Mouse (Mus musculus) MEL (cell line): ENCODE data around the gene Gm379. TPM values are rescaled to one million over a fixed set of nuclear protein-coding genes. Genes with fewer than 3 reads are reported as not detected.
A peak's percentile ranks its signal among the peaks of the same experiment; 100 is the strongest.

Source experiments
- DNase-seq: peaks from one replicate; pipeline ENCODE4 v3.0.0; 2011; ENCODE audit warnings: low read depth, low spot score
- H3K27ac ChIP-seq: 2 replicates; pipeline ENCODE4 v1.5.1; 2012; ENCODE audit warnings: low read depth, mild to moderate bottlenecking, control low read depth, low read length, moderate library complexity; ENCODE audit not compliant: control insufficient read depth
- H3K27me3 ChIP-seq, 2 experiments: fragments of 150-350 bp in 1 of 2; sonication (generic) in 1 of 2; 2 replicates each; pipeline ENCODE4 v1.6.1; 2012; ENCODE audit warnings: low read length in 2 of 2, mild to moderate bottlenecking in 2 of 2, improper control_type of control experiment in 1 of 2, moderate library complexity in 1 of 2; ENCODE audit not compliant: insufficient read depth in 2 of 2, control insufficient read depth in 1 of 2
- H3K36me3 ChIP-seq, 2 experiments: 2 replicates each; pipeline ENCODE4 v1.6.1; 2012 to 2014; ENCODE audit warnings: low read length in 2 of 2, improper control_type of control experiment in 1 of 2, inconsistent platforms in 1 of 2, mild to moderate bottlenecking in 1 of 2; ENCODE audit not compliant: insufficient read depth in 2 of 2, control insufficient read depth in 1 of 2
- H3K4me1 ChIP-seq, 2 experiments: fragments of 150-350 bp in 1 of 2; sonication (generic) in 1 of 2; 2 replicates each; pipeline ENCODE4 v1.6.1; 2012; ENCODE audit warnings: low read length in 2 of 2, improper control_type of control experiment in 1 of 2, mild to moderate bottlenecking in 1 of 2; ENCODE audit not compliant: insufficient read depth in 2 of 2, control insufficient read depth in 1 of 2
- H3K4me3 ChIP-seq, 2 experiments: fragments of 150-350 bp in 1 of 2; sonication (generic) in 1 of 2; 2 replicates each; pipeline ENCODE4 v1.5.1; 2012; ENCODE audit warnings: low read depth in 2 of 2, low read length in 2 of 2, mild to moderate bottlenecking in 2 of 2, moderate library complexity in 2 of 2, control low read depth in 1 of 2, improper control_type of control experiment in 1 of 2; ENCODE audit not compliant: control insufficient read depth in 1 of 2, insufficient read depth in 1 of 2
- H3K79me2 ChIP-seq: 2 replicates; pipeline ENCODE4 v1.6.1; 2012; ENCODE audit warnings: mild to moderate bottlenecking, low read length, moderate library complexity; ENCODE audit not compliant: control insufficient read depth, poor library complexity, insufficient read depth
- H3K9ac ChIP-seq: 2 replicates; pipeline ENCODE4 v1.6.1; 2012; ENCODE audit warnings: low read depth, mild to moderate bottlenecking, control low read depth, low read length, moderate library complexity; ENCODE audit not compliant: control insufficient read depth, poor library complexity, severe bottlenecking
- H3K9me3 ChIP-seq: fragments of 150-350 bp; sonication (generic); replicated peaks from 2 replicates; pipeline ENCODE4 v1.6.1; 2012; ENCODE audit warnings: mild to moderate bottlenecking, low read length, improper control_type of control experiment, moderate library complexity; ENCODE audit not compliant: insufficient read depth
- BHLHE40 ChIP-seq: IDR thresholded peaks from 2 replicates; pipeline ENCODE4 v1.6.1; 2012; ENCODE audit warnings: low read depth, mild to moderate bottlenecking, inconsistent platforms, low read length, improper control_type of control experiment, borderline replicate concordance
- CHD1 ChIP-seq: IDR thresholded peaks from 2 replicates; pipeline ENCODE4 v1.6.1; 2012; ENCODE audit warnings: low read depth, mild to moderate bottlenecking, inconsistent platforms, low read length, improper control_type of control experiment
- CHD2 ChIP-seq: IDR thresholded peaks from 2 replicates; pipeline ENCODE4 v1.6.1; 2011; ENCODE audit warnings: low read length, improper control_type of control experiment
- ELF1 ChIP-seq: IDR thresholded peaks from 2 replicates; pipeline ENCODE4 v1.6.1; 2014; ENCODE audit warnings: low read depth, mild to moderate bottlenecking, inconsistent platforms, low read length, improper control_type of control experiment, moderate library complexity
- EP300 ChIP-seq, 2 experiments: IDR thresholded peaks; 2 replicates each; pipeline ENCODE4 v1.6.1; 2011; ENCODE audit warnings: improper control_type of control experiment in 2 of 2, low read length in 2 of 2, low read depth in 1 of 2, mild to moderate bottlenecking in 1 of 2
- GABPA ChIP-seq: IDR thresholded peaks from 2 replicates; pipeline ENCODE4 v1.6.1; 2012; ENCODE audit warnings: low read depth, mild to moderate bottlenecking, inconsistent platforms, low read length, improper control_type of control experiment, moderate library complexity
- GATA1 ChIP-seq: IDR thresholded peaks from 2 replicates; pipeline ENCODE4 v1.6.1; 2011; ENCODE audit warnings: low read depth, low read length, improper control_type of control experiment
- JUND ChIP-seq: IDR thresholded peaks from 2 replicates; pipeline ENCODE4 v1.6.1; 2011; ENCODE audit warnings: low read depth, mild to moderate bottlenecking, improper control_type of control experiment, low read length
- KAT2A ChIP-seq: conservative IDR thresholded peaks from 2 replicates; pipeline ENCODE4 v1.6.1; 2012; ENCODE audit warnings: low read depth, low read length, improper control_type of control experiment, inconsistent platforms
- MAFK ChIP-seq: IDR thresholded peaks from 2 replicates; pipeline ENCODE4 v1.6.1; 2011; ENCODE audit warnings: low read depth, mild to moderate bottlenecking, low read length, improper control_type of control experiment, borderline replicate concordance
- MAX ChIP-seq: IDR thresholded peaks from 2 replicates; pipeline ENCODE4 v1.6.1; 2011; ENCODE audit warnings: low read length, improper control_type of control experiment
- MAZ ChIP-seq: IDR thresholded peaks from 2 replicates; pipeline ENCODE4 v1.6.1; 2012; ENCODE audit warnings: low read depth, mild to moderate bottlenecking, inconsistent platforms, low read length, improper control_type of control experiment
- MEF2A ChIP-seq: IDR thresholded peaks from 2 replicates; pipeline ENCODE4 v1.6.1; 2014; ENCODE audit warnings: low read depth, mild to moderate bottlenecking, inconsistent platforms, low read length, improper control_type of control experiment; ENCODE audit not compliant: poor library complexity, insufficient replicate concordance, severe bottlenecking; ENCODE audit errors: extremely low read depth
- MYB ChIP-seq: IDR thresholded peaks from 2 replicates; pipeline ENCODE4 v1.6.1; 2011; ENCODE audit warnings: mild to moderate bottlenecking, low read depth, low read length, improper control_type of control experiment
- MYC ChIP-seq: IDR thresholded peaks from 2 replicates; pipeline ENCODE4 v1.6.1; 2011; ENCODE audit warnings: low read depth, mild to moderate bottlenecking, low read length, improper control_type of control experiment, moderate library complexity
- NELFE ChIP-seq: IDR thresholded peaks from 2 replicates; pipeline ENCODE4 v1.6.1; 2011; ENCODE audit warnings: low read depth, low read length, improper control_type of control experiment
- NRF1 ChIP-seq: IDR thresholded peaks from 2 replicates; pipeline ENCODE4 v1.6.1; 2014; ENCODE audit warnings: low read depth, mild to moderate bottlenecking, inconsistent platforms, low read length, improper control_type of control experiment, moderate library complexity; ENCODE audit not compliant: poor library complexity, insufficient read depth, severe bottlenecking
- POLR2A ChIP-seq, 2 experiments: IDR thresholded peaks; 2 replicates each; pipeline ENCODE4 v1.6.1; 2011 to 2012; ENCODE audit warnings: low read length in 2 of 2, mild to moderate bottlenecking in 2 of 2, control low read depth in 1 of 2, improper control_type of control experiment in 1 of 2, low read depth in 1 of 2, moderate library complexity in 1 of 2; ENCODE audit not compliant: control insufficient read depth in 1 of 2, insufficient read depth in 1 of 2, poor library complexity in 1 of 2
- RAD21 ChIP-seq: IDR thresholded peaks from 2 replicates; pipeline ENCODE4 v1.6.1; 2011; ENCODE audit warnings: mild to moderate bottlenecking, low read depth, low read length, improper control_type of control experiment
- RCOR1 ChIP-seq: IDR thresholded peaks from 2 replicates; pipeline ENCODE4 v1.6.1; 2012; ENCODE audit warnings: low read depth, mild to moderate bottlenecking, inconsistent platforms, low read length, improper control_type of control experiment
- SIN3A ChIP-seq: IDR thresholded peaks from 2 replicates; pipeline ENCODE4 v1.6.1; 2012; ENCODE audit warnings: low read length, improper control_type of control experiment, inconsistent platforms
- TBP ChIP-seq: IDR thresholded peaks from 2 replicates; pipeline ENCODE4 v1.8.0; 2011; ENCODE audit warnings: low read depth, low read length, improper control_type of control experiment
- TCF12 ChIP-seq: IDR thresholded peaks from 2 replicates; pipeline ENCODE4 v1.6.1; 2014; ENCODE audit warnings: low read depth, mild to moderate bottlenecking, inconsistent platforms, low read length, improper control_type of control experiment, moderate library complexity
- UBTF ChIP-seq: IDR thresholded peaks from 2 replicates; pipeline ENCODE4 v1.6.1; 2012; ENCODE audit warnings: low read depth, mild to moderate bottlenecking, inconsistent platforms, low read length, improper control_type of control experiment, moderate library complexity, borderline replicate concordance; ENCODE audit not compliant: insufficient read depth
- USF1 ChIP-seq: IDR thresholded peaks from 2 replicates; pipeline ENCODE4 v1.6.1; 2014; ENCODE audit warnings: low read depth, mild to moderate bottlenecking, inconsistent platforms, low read length, improper control_type of control experiment, moderate library complexity
- ZC3H11A ChIP-seq: IDR thresholded peaks from 2 replicates; pipeline ENCODE4 v1.6.1; 2012; ENCODE audit warnings: low read depth, mild to moderate bottlenecking, inconsistent platforms, low read length, improper control_type of control experiment
- ZKSCAN1 ChIP-seq: IDR thresholded peaks from 2 replicates; pipeline ENCODE4 v1.6.1; 2012; ENCODE audit warnings: low read depth, mild to moderate bottlenecking, inconsistent platforms, low read length, improper control_type of control experiment, moderate library complexity
- ZNF384 ChIP-seq: IDR thresholded peaks from 2 replicates; pipeline ENCODE4 v1.6.1; 2012; ENCODE audit warnings: low read depth, mild to moderate bottlenecking, inconsistent platforms, low read length, improper control_type of control experiment
- polyA plus RNA-seq, 2 experiments: library from polyadenylated mRNA; stranded (reverse) in 1 of 2; unstranded in 1 of 2; fragments of >175 nt in 1 of 2; fragments of >200 nt in 1 of 2; gene quantifications; 2 replicates each; pipeline versions ENCODE4 v1.2.1 to v1.2.4; 2012; ENCODE audit warnings: low replicate concordance in 2 of 2, low read depth in 1 of 2; ENCODE audit not compliant: insufficient read length in 2 of 2, insufficient read depth in 1 of 2, missing spikeins in 1 of 2
- total RNA-seq: library from RNA; depleted of rRNA; stranded (reverse); fragments of 300-350 nt; gene quantifications from 2 replicates; pipeline ENCODE4 v1.2.3, GENCODE M21; 2012

The Gm379 gene
- total and polyA plus RNA-seq, 3 experiments, result not detected

GRCm38 (mm10) chrX:108668868-108669267 lies 4.2 kb upstream of the Gm379 start:
- Histone ChIP-seq H3K4me1 (peaks cover 0 to 3% of the 10 kb centered on the region in 2 experiments; a peak in 3 of 4 replicates), H3K4me3 (no peak overlapping the region), H3K36me3 (peaks cover 0 to 3% of the 10 kb centered on the region in 2 experiments; a peak in 2 of 4 replicates), H3K79me2 (no peaks in the 10 kb centered on the region), H3K27me3 (no peaks in the 10 kb centered on the region), H3K9me3 (no peaks in the 10 kb centered on the region), H3K9ac (no peak overlapping the region), H3K27ac (no peak overlapping the region)
- DNase-seq, result peak; percentile 45
- TF ChIP-seq SIN3A (no peak), BHLHE40 (no peak), ZNF384 (no peak), CHD2 (no peak), TBP (no peak), USF1 (no peak), EP300 (IDR thresholded peaks at IDR 0.05; ENCODE audit: low read depth in 1 of 2, low read length in 2 of 2) (peak; percentile 64 to 71; a peak in 3 of 4 replicates), CHD1 (no peak), NELFE (no peak), NRF1 (no peak), GATA1 (peak; percentile 77), MYB (no peak), JUND (no peak), MAFK (no peak), TCF12 (peak; percentile 40; the same call in 1 of the 2 replicates), POLR2A (IDR thresholded peaks at IDR 0.05; ENCODE audit: control insufficient read depth in 1 of 2, insufficient read depth in 1 of 2, low read depth in 1 of 2, low read length in 2 of 2, poor library complexity in 1 of 2) (no peak), RCOR1 (peak; percentile 47; the same call in 1 of the 2 replicates), GABPA (no peak)

DNA sequence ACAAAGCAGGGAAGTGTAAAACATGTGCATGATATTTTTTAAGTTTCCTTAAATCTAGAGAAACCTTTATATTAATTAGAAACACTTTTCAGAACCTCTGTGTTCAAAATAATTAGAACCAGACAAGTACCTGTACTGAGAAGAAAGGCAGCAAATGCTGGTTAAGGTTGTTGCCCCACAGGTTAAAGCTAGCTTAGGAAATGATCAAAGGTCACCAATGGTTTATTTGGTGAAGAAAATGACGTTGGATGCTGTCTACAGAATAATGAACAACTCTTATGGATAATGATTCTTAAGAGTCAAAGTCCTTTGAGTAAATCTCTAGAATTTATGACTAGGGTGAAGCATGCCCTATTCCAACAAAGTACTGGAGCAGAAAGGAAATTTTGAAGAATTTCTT lies 42.7 kb downstream of the Gm379 start:
- H3K79me2 ChIP-seq, result no peaks in the 10 kb centered on the region
- no peak for TF ChIP-seq RAD21
- TF ChIP-seq EP300 (IDR thresholded peaks at IDR 0.05; ENCODE audit: low read depth in 1 of 2, low read length in 2 of 2), result no peak
- no peak for TF ChIP-seq UBTF
- no peak for TF ChIP-seq MAZ
- no peak for TF ChIP-seq BHLHE40
- no peak for TF ChIP-seq NELFE
- no peak for TF ChIP-seq ZC3H11A
- no peak for TF ChIP-seq ELF1
- TF ChIP-seq ZNF384, result no peak
- no peak for TF ChIP-seq KAT2A
- TF ChIP-seq MYC, result no peak
- TF ChIP-seq TCF12, result no peak
- no peak for TF ChIP-seq ZKSCAN1
- no peak for TF ChIP-seq GATA1
- TF ChIP-seq MEF2A, result no peak
- TF ChIP-seq MAX, result no peak
- no peak for TF ChIP-seq RCOR1

More for the DNA sequence above, 42.7 kb downstream of the Gm379 start:
- Histone ChIP-seq H3K36me3 (no peaks in the 10 kb centered on the region), H3K9ac (no peak overlapping the region), H3K9me3 (no peaks in the 10 kb centered on the region), H3K27me3 (no peaks in the 10 kb centered on the region), H3K4me3 (no peak overlapping the region), H3K27ac (no peak overlapping the region), H3K4me1 (no peaks in the 10 kb centered on the region)
- DNase-seq, result no peak
